Mouse (Mus musculus): ENCODE measurements around the gene Vdac2. TPM values are rescaled to one million over a fixed set of nuclear protein-coding genes. Genes with fewer than 3 reads are reported as not detected.

Gene Vdac2
- polyA plus RNA-seq, 1 experiment from 2014 or later = 273 TPM

GRCm38 (mm10) chr14:21848166-21849154 lies 23.4 kb downstream of the Vdac2 start, which contains the start of gene Comtd1:
Gene Comtd1, minus strand, starts transcription at chr14:21848977.
- H3K36me3 ChIP-seq (replicated peaks) = peaks cover 35% of the 10 kb centered on the region
- no peaks in the 10 kb centered on the region; the same call in 1 of the 2 replicates for H3K27me3 ChIP-seq (ENCODE audit: poor library complexity, severe bottlenecking)
- WGBS = under 1% methylated on average over 51 of the region's 51 CpGs
- peak; percentile 97 for DNase-seq (ENCODE audit: extremely low spot score, low spot score)
- H3K4me3 ChIP-seq = peak within 1 kb of the TSS; percentile 65
- peak within 1 kb of the TSS; percentile 85 for H3K27ac ChIP-seq
- no peaks in the 10 kb centered on the region for H3K9me3 ChIP-seq
- peaks cover 43% of the 10 kb centered on the region for H3K4me1 ChIP-seq

GRCm38 (mm10) chr14:21849524-21850418 lies 24.7 kb downstream of the Vdac2 start:
- Histone ChIP-seq H3K27me3 (ENCODE audit: poor library complexity, severe bottlenecking) (no peaks in the 10 kb centered on the region; the same call in 1 of the 2 replicates), H3K4me1 (peaks cover 52% of the 10 kb centered on the region), H3K36me3 (replicated peaks) (peaks cover 22% of the 10 kb centered on the region), H3K27ac (0 out of 2 replicates have a peak overlapping the region, but pooled peaks have one; percentile 46), H3K9me3 (no peaks in the 10 kb centered on the region), H3K4me3 (no peak overlapping the region)
- 88% methylated on average over 13 of the region's 13 CpGs for WGBS
- DNase-seq (ENCODE audit: extremely low spot score, low spot score) = no peak

- H3K36me3 ChIP-seq (replicated peaks) = peaks cover 14% of the 10 kb centered on the region
- WGBS = 86% methylated on average over 24 of the region's 24 CpGs
- H3K4me3 ChIP-seq = no peak overlapping the region
- no peak for DNase-seq (ENCODE audit: extremely low spot score, low spot score)
- peaks cover 55% of the 10 kb centered on the region for H3K4me1 ChIP-seq
- H3K9me3 ChIP-seq = no peaks in the 10 kb centered on the region
- H3K27me3 ChIP-seq (ENCODE audit: poor library complexity, severe bottlenecking) = no peaks in the 10 kb centered on the region; the same call in 1 of the 2 replicates
- H3K27ac ChIP-seq = no peak overlapping the region
These were observed 25.5 kb downstream of the Vdac2 start for GRCm38 (mm10) chr14:21850419-21851127.

- no peaks in the 10 kb centered on the region for H3K36me3 ChIP-seq (replicated peaks)
- H3K4me1 ChIP-seq = peaks cover 60% of the 10 kb centered on the region
- DNase-seq (ENCODE audit: extremely low spot score, low spot score) = no peak
- WGBS = 83% methylated on average over 16 of the region's 16 CpGs
- H3K27me3 ChIP-seq (ENCODE audit: poor library complexity, severe bottlenecking) = no peaks in the 10 kb centered on the region; the same call in 1 of the 2 replicates
- H3K9me3 ChIP-seq = no peaks in the 10 kb centered on the region
- peak overlapping the region; percentile 35; the same call in 1 of the 2 replicates for H3K27ac ChIP-seq
- no peak overlapping the region for H3K4me3 ChIP-seq
These were observed 27.2 kb downstream of the Vdac2 start for GRCm38 (mm10) chr14:21851996-21852791.

- no peaks in the 10 kb centered on the region; the same call in 1 of the 2 replicates for H3K27me3 ChIP-seq (ENCODE audit: poor library complexity, severe bottlenecking)
- no peaks in the 10 kb centered on the region for H3K36me3 ChIP-seq (replicated peaks)
- H3K4me3 ChIP-seq = peak overlapping the region; percentile 42
- DNase-seq (ENCODE audit: extremely low spot score, low spot score) = peak; percentile 84
- H3K9me3 ChIP-seq = no peaks in the 10 kb centered on the region
- WGBS = 11% methylated on average over 17 of the region's 17 CpGs
- H3K4me1 ChIP-seq = peaks cover 46% of the 10 kb centered on the region
- H3K27ac ChIP-seq = peak overlapping the region; percentile 85
These were observed 28.5 kb downstream of the Vdac2 start for GRCm38 (mm10) chr14:21853456-21854109.

- 86% methylated on average over 9 of the region's 9 CpGs for WGBS
- DNase-seq (ENCODE audit: extremely low spot score, low spot score) = no peak
- 0 out of 2 replicates have a peak overlapping the region, but pooled peaks have one; percentile 85 for H3K27ac ChIP-seq
- H3K4me3 ChIP-seq = no peak overlapping the region; the same call in 1 of the 2 replicates
- peaks cover 44% of the 10 kb centered on the region for H3K4me1 ChIP-seq
- H3K36me3 ChIP-seq (replicated peaks) = no peaks in the 10 kb centered on the region
- H3K27me3 ChIP-seq (ENCODE audit: poor library complexity, severe bottlenecking) = no peaks in the 10 kb centered on the region; the same call in 1 of the 2 replicates
- no peaks in the 10 kb centered on the region for H3K9me3 ChIP-seq
These were observed 29.2 kb downstream of the Vdac2 start for GRCm38 (mm10) chr14:21854271-21854670.

- Histone ChIP-seq H3K9me3 (no peaks in the 10 kb centered on the region), H3K4me3 (no peak overlapping the region), H3K4me1 (peaks cover 44% of the 10 kb centered on the region), H3K27me3 (ENCODE audit: poor library complexity, severe bottlenecking) (no peaks in the 10 kb centered on the region), H3K36me3 (replicated peaks) (no peaks in the 10 kb centered on the region), H3K27ac (peak overlapping the region; percentile 53)
- DNase-seq (ENCODE audit: extremely low spot score, low spot score) = no peak
- 31% methylated on average over 3 of the region's 3 CpGs for WGBS
These were observed 30.9 kb downstream of the Vdac2 start for GRCm38 (mm10) chr14:21855961-21856360.

GRCm38 (mm10) chr14:21856886-21857285 lies 31.8 kb downstream of the Vdac2 start:
- no peak for DNase-seq (ENCODE audit: extremely low spot score, low spot score)
- peaks cover 39% of the 10 kb centered on the region for H3K4me1 ChIP-seq
- no peak overlapping the region for H3K27ac ChIP-seq
- H3K36me3 ChIP-seq (replicated peaks) = no peaks in the 10 kb centered on the region
- no peaks in the 10 kb centered on the region for H3K27me3 ChIP-seq (ENCODE audit: poor library complexity, severe bottlenecking)
- no peaks in the 10 kb centered on the region for H3K9me3 ChIP-seq
- WGBS = 84% methylated on average over 14 of the region's 14 CpGs
- no peak overlapping the region for H3K4me3 ChIP-seq

- Histone ChIP-seq H3K27me3 (ENCODE audit: poor library complexity, severe bottlenecking) (no peaks in the 10 kb centered on the region), H3K36me3 (replicated peaks) (no peaks in the 10 kb centered on the region), H3K4me1 (peaks cover 7% of the 10 kb centered on the region), H3K27ac (no peak overlapping the region), H3K4me3 (no peak overlapping the region), H3K9me3 (no peaks in the 10 kb centered on the region)
- no peak for DNase-seq (ENCODE audit: extremely low spot score, low spot score)
- WGBS = 73% methylated on average over 7 of the region's 7 CpGs
These were observed 41.3 kb downstream of the Vdac2 start for GRCm38 (mm10) chr14:21866291-21866690.

GRCm38 (mm10) chr14:21866816-21867215 lies 41.8 kb downstream of the Vdac2 start:
- Histone ChIP-seq H3K36me3 (replicated peaks) (no peaks in the 10 kb centered on the region), H3K27me3 (ENCODE audit: poor library complexity, severe bottlenecking) (no peaks in the 10 kb centered on the region), H3K27ac (no peak overlapping the region), H3K4me1 (peaks cover 7% of the 10 kb centered on the region), H3K9me3 (no peaks in the 10 kb centered on the region), H3K4me3 (no peak overlapping the region)
- WGBS = 83% methylated on average over 7 of the region's 7 CpGs
- no peak for DNase-seq (ENCODE audit: extremely low spot score, low spot score)

GRCm38 (mm10) chr14:21890430-21890829 lies 65.4 kb downstream of the Vdac2 start:
- peaks cover 12% of the 10 kb centered on the region for H3K4me1 ChIP-seq
- H3K27ac ChIP-seq = no peak overlapping the region
- no peak overlapping the region for H3K4me3 ChIP-seq
- DNase-seq (ENCODE audit: extremely low spot score, low spot score) = no peak
- H3K36me3 ChIP-seq (replicated peaks) = no peaks in the 10 kb centered on the region
- 82% methylated on average over 2 of the region's 2 CpGs for WGBS
- no peaks in the 10 kb centered on the region for H3K9me3 ChIP-seq
- no peaks in the 10 kb centered on the region for H3K27me3 ChIP-seq (ENCODE audit: poor library complexity, severe bottlenecking)

Data from forebrain, embryonic 10.5 days (tissue).